Mouse (Mus musculus) midbrain, embryonic 14.5 days (tissue): ENCODE results near the gene Lrit2. TPM values are rescaled to one million over a fixed set of nuclear protein-coding genes. Genes with fewer than 3 reads are reported as not detected.

Source experiments
- ATAC-seq: fragments of 200-750 bp; cut with Nextera tagmentation; 2 replicates; pipeline ENCODE4 v1.8.0; 2017; ENCODE audit warnings: moderate number of reproducible peaks, moderate library complexity; ENCODE audit not compliant: low FRiP score, low TSS enrichment
- DNase-seq: peaks from one replicate; pipeline ENCODE4 v3.0.0-alpha.2; 2015
- H3K27ac ChIP-seq: fragments of 300-500 bp; sonication (generic); replicated peaks from 2 replicates; pipeline ENCODE4 v1.5.1; 2014; ENCODE audit warnings: mild to moderate bottlenecking, low read depth, low read length, moderate library complexity
- H3K27me3 ChIP-seq: fragments of 300-500 bp; sonication (generic); 2 replicates; pipeline ENCODE4 v1.6.1; 2014; ENCODE audit warnings: low read length, control low read depth, mixed read lengths; ENCODE audit not compliant: control insufficient read depth, insufficient read depth
- H3K36me3 ChIP-seq: fragments of 300-500 bp; sonication (generic); 2 replicates; pipeline ENCODE4 v1.6.1; 2014; ENCODE audit warnings: low read length, control low read depth; ENCODE audit not compliant: control insufficient read depth, insufficient read depth
- H3K4me1 ChIP-seq: fragments of 300-500 bp; sonication (generic); 2 replicates; pipeline ENCODE4 v1.6.1; 2014; ENCODE audit warnings: mild to moderate bottlenecking, antibody characterized with exemption, low read length, control low read depth; ENCODE audit not compliant: control insufficient read depth, insufficient read depth
- H3K4me2 ChIP-seq: fragments of 300-500 bp; sonication (generic); 2 replicates; pipeline ENCODE4 v1.6.1; 2014; ENCODE audit warnings: mild to moderate bottlenecking, low read length, moderate library complexity
- H3K4me3 ChIP-seq: fragments of 300-500 bp; sonication (generic); replicated peaks from 2 replicates; pipeline ENCODE4 v1.5.1; 2014; ENCODE audit warnings: low read depth, low read length
- H3K9ac ChIP-seq: fragments of 300-500 bp; sonication (generic); replicated peaks from 2 replicates; pipeline ENCODE4 v1.6.1; 2014; ENCODE audit warnings: mild to moderate bottlenecking, low read length, moderate library complexity
- H3K9me3 ChIP-seq: fragments of 300-500 bp; sonication (generic); 2 replicates; pipeline ENCODE4 v1.6.1; 2016; ENCODE audit warnings: low read length, control low read depth, mixed read lengths; ENCODE audit not compliant: control insufficient read depth
- WGBS: fragments of 180-500 bp; shearing (Covaris S2); extraction: QIAGEN DNeasy Blood & Tissue Kit; methylation state at CpG from one replicate; pipeline ENCODE4 v1.1.7; 2014; 5-methylcytosine and 5-hydroxymethylcytosine counted together
- polyA plus RNA-seq: library from polyadenylated mRNA; unstranded; fragments of >200 nt; fragmentation: Nextera tagmentation; extraction: Ambion mirVana; gene quantifications from 2 replicates; pipeline ENCODE4 v1.2.1, GENCODE M21; 2014

Lrit2 gene
- polyA plus RNA-seq, 1 experiment from 2014 or later: not detected

DNA sequence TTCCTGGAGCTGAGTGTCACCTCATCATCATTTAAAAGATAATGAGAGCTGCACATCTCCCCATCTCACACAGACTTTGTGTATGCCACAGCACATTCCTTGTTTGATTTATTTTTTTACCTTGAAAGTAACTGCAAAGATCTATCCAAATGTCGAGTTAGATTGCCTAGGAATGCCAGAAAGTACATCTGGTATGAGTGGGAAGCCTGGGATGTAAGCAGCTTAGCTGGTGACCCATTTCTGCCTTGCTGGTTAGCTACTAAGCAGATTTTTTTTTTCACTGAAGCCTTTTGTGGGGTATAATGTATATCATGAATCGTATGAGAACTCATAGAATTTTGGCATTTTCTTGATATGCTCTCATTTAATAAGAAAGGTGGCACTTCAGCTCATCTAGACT is 1.1 kb upstream of the Lrit2 start:
- H3K4me3 ChIP-seq: no peak overlapping the region
- no peak overlapping the region for H3K4me2 ChIP-seq
- no peaks in the 10 kb centered on the region for H3K36me3 ChIP-seq
- H3K27me3 ChIP-seq: no peaks in the 10 kb centered on the region
- H3K9ac ChIP-seq: no peak overlapping the region
- no peak overlapping the region for H3K27ac ChIP-seq
- WGBS: 58% methylated on average over 2 of the region's 2 CpGs
- no peaks in the 10 kb centered on the region for H3K9me3 ChIP-seq
- DNase-seq (no peak), ATAC-seq (no peak)
- no peaks in the 10 kb centered on the region for H3K4me1 ChIP-seq

DNA sequence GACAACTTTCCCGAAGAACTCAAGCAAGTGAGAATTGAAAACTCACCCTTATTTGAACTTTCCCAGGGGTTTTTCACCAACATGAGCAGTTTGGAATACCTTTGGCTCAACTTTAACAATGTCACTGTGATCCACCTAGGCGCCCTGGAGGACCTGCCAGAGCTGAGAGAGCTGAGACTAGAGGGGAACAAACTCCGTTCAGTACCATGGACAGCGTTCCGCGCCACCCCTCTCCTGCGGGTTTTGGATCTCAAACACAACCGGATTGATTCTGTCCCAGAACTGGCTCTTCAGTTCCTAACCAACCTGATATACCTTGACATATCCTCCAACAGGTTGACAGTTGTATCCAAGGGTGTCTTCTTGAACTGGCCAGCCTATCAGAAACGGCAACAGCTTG is 787 bp downstream of the Lrit2 start:
- 24% methylated on average over 9 of the region's 9 CpGs for WGBS
- Histone ChIP-seq H3K9me3 (no peaks in the 10 kb centered on the region), H3K4me1 (no peaks in the 10 kb centered on the region), H3K27ac (no peak overlapping the region), H3K4me2 (no peak overlapping the region), H3K4me3 (no peak overlapping the region), H3K36me3 (no peaks in the 10 kb centered on the region), H3K27me3 (no peaks in the 10 kb centered on the region), H3K9ac (no peak overlapping the region)
- peak; percentile 49 for DNase-seq
- no peak for ATAC-seq

DNA sequence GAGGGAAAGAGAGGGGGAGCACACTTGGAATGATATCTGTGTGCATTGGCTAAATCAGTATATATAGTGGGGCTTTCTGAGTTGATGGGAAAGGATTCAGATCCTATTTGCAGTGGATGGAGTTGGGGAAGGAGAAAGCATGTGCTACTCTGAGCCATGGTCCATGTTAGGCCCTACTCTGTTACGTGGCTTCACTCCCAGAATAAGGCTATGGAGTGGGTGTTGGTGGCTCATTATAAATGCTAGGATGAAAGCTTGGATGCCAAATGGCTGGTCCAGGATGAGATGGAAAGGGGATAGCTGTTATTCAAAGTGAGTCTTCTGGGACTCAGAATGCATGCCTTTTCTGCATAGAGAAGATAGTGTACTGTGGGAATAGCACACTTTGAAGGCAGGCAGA is 13.0 kb downstream of the Lrit2 start:
- H3K9me3 ChIP-seq: no peaks in the 10 kb centered on the region
- H3K36me3 ChIP-seq: no peaks in the 10 kb centered on the region
- no peak overlapping the region for H3K4me2 ChIP-seq
- no peak for DNase-seq
- H3K27me3 ChIP-seq: no peaks in the 10 kb centered on the region
- no peak overlapping the region for H3K4me3 ChIP-seq
- WGBS: 85% methylated on average over 1 of the region's 1 CpGs
- ATAC-seq: no peak
- no peak overlapping the region for H3K9ac ChIP-seq
- H3K4me1 ChIP-seq: no peaks in the 10 kb centered on the region
- H3K27ac ChIP-seq: no peak overlapping the region

DNA sequence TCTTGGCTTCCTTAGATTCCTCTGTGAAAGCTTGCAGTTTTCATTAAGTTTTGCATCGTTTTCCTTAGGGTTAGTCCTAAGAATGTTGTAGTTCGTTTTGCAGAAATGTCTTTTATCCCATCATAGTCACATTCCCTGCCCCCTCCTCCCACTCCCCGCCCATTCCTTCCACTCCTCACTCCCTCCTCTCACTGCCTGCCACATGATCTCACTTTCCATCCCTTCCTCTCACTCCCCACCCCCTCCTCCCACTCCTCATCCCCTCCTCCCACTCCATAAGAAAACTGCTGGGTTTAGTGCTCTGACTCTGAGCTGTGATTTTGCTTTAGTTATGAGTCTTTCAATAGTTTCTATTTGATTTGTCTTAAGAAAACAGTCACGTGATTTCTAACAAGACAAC is 16.0 kb downstream of the Lrit2 start:
- Histone ChIP-seq H3K9me3 (no peaks in the 10 kb centered on the region), H3K27ac (no peak overlapping the region), H3K9ac (no peak overlapping the region), H3K27me3 (no peaks in the 10 kb centered on the region), H3K36me3 (no peaks in the 10 kb centered on the region), H3K4me1 (no peaks in the 10 kb centered on the region), H3K4me3 (no peak overlapping the region), H3K4me2 (no peak overlapping the region)
- DNase-seq: no peak
- 32% methylated on average over 4 of the region's 4 CpGs for WGBS
- ATAC-seq: no peak

DNA sequence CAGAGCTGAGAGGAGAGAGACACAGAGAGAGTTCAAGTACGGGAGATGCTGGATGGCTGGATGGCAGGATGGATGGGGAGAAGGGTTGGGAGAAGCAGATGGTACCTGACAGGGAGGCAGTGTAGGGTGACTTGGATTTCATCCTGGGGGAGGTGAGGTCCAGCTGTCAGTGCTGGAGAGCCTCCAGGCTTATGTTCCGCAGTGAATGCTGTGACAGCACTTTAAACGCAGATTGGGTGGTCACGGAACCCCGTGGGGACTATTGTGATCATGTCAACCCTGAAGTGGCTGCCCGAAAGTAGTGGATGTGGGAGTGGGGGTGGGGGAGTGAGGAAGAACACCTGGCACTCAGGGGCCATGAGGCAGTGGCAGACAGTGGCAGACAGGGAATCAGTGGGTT is 26.7 kb downstream of the Lrit2 start:
- Histone ChIP-seq H3K9me3 (no peaks in the 10 kb centered on the region), H3K27ac (no peak overlapping the region), H3K36me3 (no peaks in the 10 kb centered on the region), H3K4me2 (no peak overlapping the region), H3K27me3 (peaks cover 12% of the 10 kb centered on the region; the same call in 1 of the 2 replicates), H3K9ac (no peak overlapping the region), H3K4me1 (0 out of 2 replicates have a peak, but pooled peaks cover 7% of the 10 kb centered on the region), H3K4me3 (no peak overlapping the region)
- ATAC-seq (no peak), DNase-seq (no peak)
- 57% methylated on average over 6 of the region's 6 CpGs for WGBS

DNA sequence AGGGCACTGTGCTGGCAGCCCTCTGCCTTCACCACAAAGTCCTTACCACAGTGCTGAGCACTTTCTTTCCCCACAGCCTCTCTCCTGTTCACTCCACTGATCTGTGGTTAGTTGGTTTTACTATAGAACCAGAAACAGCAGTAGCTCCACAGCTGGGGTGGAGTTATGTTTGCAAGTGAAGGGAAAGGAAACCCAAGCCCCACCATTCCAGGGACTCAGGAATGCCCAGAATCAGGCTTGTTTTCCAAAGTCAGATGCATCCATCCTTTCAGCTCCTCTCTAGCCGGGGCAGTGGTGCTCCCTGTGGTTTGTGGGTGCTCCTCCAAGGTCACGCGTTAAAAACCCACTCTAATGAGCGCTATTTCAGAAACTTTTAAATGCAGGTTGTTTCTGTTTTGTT is 27.8 kb downstream of the Lrit2 start:
- Histone ChIP-seq H3K4me3 (no peak overlapping the region), H3K36me3 (no peaks in the 10 kb centered on the region), H3K27me3 (peaks cover 12% of the 10 kb centered on the region; the same call in 1 of the 2 replicates), H3K27ac (no peak overlapping the region), H3K4me2 (no peak overlapping the region), H3K9me3 (no peaks in the 10 kb centered on the region), H3K9ac (no peak overlapping the region), H3K4me1 (0 out of 2 replicates have a peak, but pooled peaks cover 7% of the 10 kb centered on the region)
- DNase-seq (no peak), ATAC-seq (no peak)
- 86% methylated on average over 4 of the region's 4 CpGs for WGBS

DNA sequence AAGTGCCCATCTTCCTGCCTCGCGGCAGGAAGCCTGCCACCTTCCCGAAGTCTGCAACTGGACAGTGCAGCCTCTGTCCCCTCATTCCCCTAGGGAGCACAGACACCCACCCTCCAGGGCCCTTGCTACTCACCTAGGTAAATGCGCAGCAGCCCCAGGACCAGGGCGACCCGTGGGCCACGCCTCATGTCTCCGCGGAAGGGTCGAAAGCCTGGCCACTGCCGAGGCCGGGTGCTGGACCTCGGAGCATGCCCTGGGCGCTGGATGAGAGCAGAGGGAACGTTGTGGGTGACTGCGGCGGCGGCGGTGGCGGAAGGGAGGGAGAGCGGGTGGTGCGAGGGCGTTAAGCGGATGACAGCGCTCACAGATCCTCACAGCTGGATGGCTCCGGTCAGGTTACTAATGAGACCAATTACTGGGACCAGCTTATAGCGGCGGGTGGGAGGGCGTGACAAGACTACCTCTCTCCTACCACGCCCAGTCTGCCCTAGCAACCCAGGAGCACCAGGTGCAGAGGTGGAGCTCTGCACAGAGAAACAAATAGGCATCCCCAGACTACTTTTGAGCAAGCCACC is 30.3 kb downstream of the Lrit2 start, which contains the start of gene Cdhr1:
TSS of gene Cdhr1 (minus strand) at position 392 of the 575 bp plus-strand sequence.
- H3K4me3 ChIP-seq: peak within 1 kb of the TSS; percentile 45
- DNase-seq: peak; percentile 72
- H3K27ac ChIP-seq: no peak within 1 kb of the TSS
- peak; percentile 71 for ATAC-seq
- no peaks in the 10 kb centered on the region for H3K9me3 ChIP-seq
- no peaks in the 10 kb centered on the region for H3K36me3 ChIP-seq
- H3K4me1 ChIP-seq: 0 out of 2 replicates have a peak, but pooled peaks cover 7% of the 10 kb centered on the region
- H3K9ac ChIP-seq: peak within 1 kb of the TSS; percentile 66
- peak within 1 kb of the TSS; percentile 95 for H3K4me2 ChIP-seq
- WGBS: under 1% methylated on average over 30 of the region's 30 CpGs
- peaks cover 12% of the 10 kb centered on the region; the same call in 1 of the 2 replicates for H3K27me3 ChIP-seq

DNA sequence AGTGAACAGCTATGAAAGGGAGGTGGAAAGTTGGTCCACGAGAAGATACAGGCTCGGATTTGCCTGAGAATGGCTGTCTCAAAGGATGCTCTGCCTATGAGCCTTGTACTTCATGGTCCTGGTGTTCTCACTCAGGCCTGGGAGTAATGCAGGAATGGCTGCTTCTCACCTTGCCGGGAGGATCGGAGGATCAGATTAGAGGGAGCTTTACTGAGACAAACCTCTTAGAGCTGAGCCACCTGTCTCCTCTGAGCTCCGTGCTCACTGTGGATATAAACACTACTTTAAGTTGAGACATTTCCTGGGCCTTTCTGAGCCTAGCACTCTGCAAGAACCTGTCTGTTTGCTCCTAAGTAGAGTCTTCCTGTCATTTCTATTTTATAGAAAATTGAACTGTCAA is 33.8 kb downstream of the Lrit2 start:
- Histone ChIP-seq H3K9ac (no peak overlapping the region), H3K27ac (no peak overlapping the region), H3K9me3 (no peaks in the 10 kb centered on the region), H3K4me2 (no peak overlapping the region), H3K4me1 (0 out of 2 replicates have a peak, but pooled peaks cover 7% of the 10 kb centered on the region), H3K36me3 (no peaks in the 10 kb centered on the region), H3K27me3 (peaks cover 12% of the 10 kb centered on the region; the same call in 1 of the 2 replicates), H3K4me3 (no peak overlapping the region)
- 82% methylated on average over 5 of the region's 5 CpGs for WGBS
- ATAC-seq (no peak), DNase-seq (no peak)

DNA sequence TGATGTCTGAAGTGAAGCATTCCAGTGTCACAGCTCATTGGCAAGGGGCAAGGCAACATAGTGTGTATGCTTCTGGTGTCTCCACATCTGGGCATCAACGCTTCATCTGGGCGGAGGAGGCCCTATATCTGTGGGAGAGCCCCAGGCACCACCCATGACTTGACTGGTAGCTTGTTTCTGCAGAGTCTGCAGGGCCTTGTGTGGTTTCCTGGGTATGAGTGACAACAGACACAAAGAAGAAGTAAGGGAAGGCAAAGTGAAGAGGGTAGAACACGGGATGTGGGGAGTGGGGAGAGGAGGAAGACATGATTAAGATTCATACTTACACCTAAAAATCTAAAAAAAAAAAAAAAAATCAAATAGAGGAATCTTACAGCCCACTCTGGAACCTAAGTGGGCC is 34.8 kb downstream of the Lrit2 start:
- H3K9ac ChIP-seq: no peak overlapping the region
- H3K4me2 ChIP-seq: no peak overlapping the region
- no peak for DNase-seq
- no peaks in the 10 kb centered on the region for H3K9me3 ChIP-seq
- no peak overlapping the region for H3K27ac ChIP-seq
- no peak overlapping the region for H3K4me3 ChIP-seq
- H3K36me3 ChIP-seq: no peaks in the 10 kb centered on the region
- 0 out of 2 replicates have a peak, but pooled peaks cover 7% of the 10 kb centered on the region for H3K4me1 ChIP-seq
- 85% methylated on average over 3 of the region's 3 CpGs for WGBS
- H3K27me3 ChIP-seq: peaks cover 12% of the 10 kb centered on the region; the same call in 1 of the 2 replicates
- ATAC-seq: no peak
